Mouse (Mus musculus) liver, adult 2 months (tissue): ENCODE data around the gene Sphk2. TPM values are rescaled to one million over a fixed set of nuclear protein-coding genes. Genes with fewer than 3 reads are reported as not detected.

Experiments used
- DNase-seq: peaks from one replicate; pipeline ENCODE4 v3.0.0-alpha.2; 2011; ENCODE audit warnings: low read depth, low spot score; ENCODE audit errors: extremely low read depth
- H3K27ac ChIP-seq: fragments of 200-500 bp; replicated peaks from 2 replicates; pipeline ENCODE4 v1.5.1; 2012; ENCODE audit warnings: low read depth, mild to moderate bottlenecking, control low read depth, inconsistent platforms, low read length; ENCODE audit not compliant: insufficient read depth
- H3K27me3 ChIP-seq: fragments of 200-500 bp; 2 replicates; pipeline ENCODE4 v1.6.1; 2012; ENCODE audit warnings: mild to moderate bottlenecking, moderate library complexity, low read length, inconsistent platforms; ENCODE audit not compliant: control insufficient read depth, insufficient read depth
- H3K36me3 ChIP-seq: fragments of 200-500 bp; 2 replicates; pipeline ENCODE4 v1.6.1; 2012; ENCODE audit warnings: low read length, inconsistent platforms; ENCODE audit not compliant: control insufficient read depth, insufficient read depth
- H3K4me1 ChIP-seq: fragments of 200-500 bp; 2 replicates; pipeline ENCODE4 v1.6.1; 2011; ENCODE audit warnings: low read length; ENCODE audit not compliant: control insufficient read depth, insufficient read depth
- H3K4me3 ChIP-seq: fragments of 200-500 bp; 2 replicates; pipeline ENCODE4 v1.5.1; 2011; ENCODE audit warnings: low read depth, mild to moderate bottlenecking, control low read depth, low read length, moderate library complexity; ENCODE audit not compliant: insufficient read depth
- H3K79me2 ChIP-seq: fragments of 200-500 bp; 2 replicates; pipeline ENCODE4 v1.6.1; 2012; ENCODE audit warnings: inconsistent platforms, mild to moderate bottlenecking, low read length, moderate library complexity; ENCODE audit not compliant: control insufficient read depth, insufficient read depth
- H3K9ac ChIP-seq: fragments of 200-500 bp; 2 replicates; pipeline ENCODE4 v1.6.1; 2012; ENCODE audit warnings: low read depth, mild to moderate bottlenecking, control low read depth, inconsistent platforms, low read length
- CTCF ChIP-seq: fragments of 200-500 bp; IDR thresholded peaks from 2 replicates; pipeline ENCODE4 v1.5.1; 2011; ENCODE audit warnings: low read depth, low read length, control low read depth
- POLR2A ChIP-seq: fragments of 200-500 bp; IDR thresholded peaks from 2 replicates; pipeline ENCODE4 v1.6.1; 2011; ENCODE audit warnings: low read length, control low read depth; ENCODE audit not compliant: insufficient read depth; ENCODE audit errors: extremely low read depth
- WGBS: fragments of 180-500 bp; shearing (Covaris S2); methylation state at CpG from one replicate; pipeline ENCODE4 v1.1.7; 2018; 5-methylcytosine and 5-hydroxymethylcytosine counted together
- polyA plus RNA-seq: library from polyadenylated mRNA; depleted of rRNA; stranded (reverse); fragments of >200 nt; gene quantifications from 2 replicates; pipeline ENCODE4 v1.2.3, GENCODE M21; 2012
- total RNA-seq: library from RNA; depleted of rRNA; stranded (reverse); fragments of >200 nt; gene quantifications from 2 replicates; pipeline ENCODE4 v1.2.3, GENCODE M21; 2014

Sphk2 gene
- total and polyA plus RNA-seq, 2 experiments: 13.4 to 80.1 TPM

GRCm38 (mm10) chr7:45755703-45756102, 37.9 kb upstream of the Sphk2 start:
- TF ChIP-seq POLR2A (no peak), CTCF (no peak)
- no peak for DNase-seq

GRCm38 (mm10) chr7:45750162-45750561, 32.4 kb upstream of the Sphk2 start:
- Histone ChIP-seq H3K4me1 (no peaks in the 10 kb centered on the region), H3K27me3 (no peaks in the 10 kb centered on the region; the same call in none of the 2 replicates), H3K79me2 (no peaks in the 10 kb centered on the region), H3K36me3 (no peaks in the 10 kb centered on the region), H3K27ac (no peak overlapping the region), H3K4me3 (no peak overlapping the region), H3K9ac (no peak overlapping the region)
- peak; percentile 12 for DNase-seq
- whole genome bisulfite sequencing: 46% methylated on average over 9 of the region's 9 CpGs
- TF ChIP-seq CTCF: no peak
- no peak for TF ChIP-seq POLR2A

More at GRCm38 (mm10) chr7:45755703-45756102, 37.9 kb upstream of the Sphk2 start:
- Histone ChIP-seq H3K4me1 (no peaks in the 10 kb centered on the region), H3K4me3 (no peak overlapping the region), H3K36me3 (no peaks in the 10 kb centered on the region), H3K9ac (no peak overlapping the region), H3K27me3 (no peaks in the 10 kb centered on the region), H3K27ac (no peak overlapping the region), H3K79me2 (no peaks in the 10 kb centered on the region)
- 71% methylated on average over 6 of the region's 6 CpGs for WGBS

- no peak overlapping the region for H3K4me3 ChIP-seq
- no peak overlapping the region for H3K9ac ChIP-seq
- H3K4me1 ChIP-seq: no peaks in the 10 kb centered on the region
- H3K36me3 ChIP-seq: no peaks in the 10 kb centered on the region
- no peaks in the 10 kb centered on the region for H3K79me2 ChIP-seq
- 46% methylated on average over 10 of the region's 10 CpGs for WGBS
- H3K27ac ChIP-seq: no peak overlapping the region
- no peak for TF ChIP-seq POLR2A
- TF ChIP-seq CTCF: no peak
- no peak for DNase-seq
- no peaks in the 10 kb centered on the region; the same call in none of the 2 replicates for H3K27me3 ChIP-seq
Observed at GRCm38 (mm10) chr7:45749401-45749800, 31.6 kb upstream of the Sphk2 start.

GRCm38 (mm10) chr7:45748110-45748509, 30.3 kb upstream of the Sphk2 start:
- Histone ChIP-seq H3K79me2 (no peaks in the 10 kb centered on the region), H3K4me1 (no peaks in the 10 kb centered on the region), H3K36me3 (no peaks in the 10 kb centered on the region), H3K27ac (no peak overlapping the region), H3K27me3 (no peaks in the 10 kb centered on the region; the same call in none of the 2 replicates), H3K9ac (no peak overlapping the region), H3K4me3 (no peak overlapping the region)
- WGBS: 70% methylated on average over 7 of the region's 7 CpGs
- DNase-seq: no peak
- no peak for TF ChIP-seq POLR2A
- TF ChIP-seq CTCF: no peak

GRCm38 (mm10) chr7:45747450-45747849, 29.6 kb upstream of the Sphk2 start:
- Histone ChIP-seq H3K79me2 (no peaks in the 10 kb centered on the region), H3K9ac (no peak overlapping the region), H3K27ac (no peak overlapping the region)

GRCm38 (mm10) chr7:45746518-45746917, 28.7 kb upstream of the Sphk2 start:
- TF ChIP-seq POLR2A (no peak), CTCF (peak; percentile 57; the same call in 1 of the 2 replicates)
- WGBS: 73% methylated on average over 6 of the region's 6 CpGs
- H3K27me3 ChIP-seq: no peaks in the 10 kb centered on the region; the same call in none of the 2 replicates
- no peak overlapping the region for H3K27ac ChIP-seq
- H3K4me3 ChIP-seq: no peak overlapping the region
- H3K4me1 ChIP-seq: no peaks in the 10 kb centered on the region
- no peaks in the 10 kb centered on the region for H3K36me3 ChIP-seq
- H3K79me2 ChIP-seq: no peaks in the 10 kb centered on the region
- no peak for DNase-seq
- no peak overlapping the region for H3K9ac ChIP-seq

More at GRCm38 (mm10) chr7:45747450-45747849, 29.6 kb upstream of the Sphk2 start:
- WGBS: 90% methylated on average over 5 of the region's 5 CpGs
- Histone ChIP-seq H3K36me3 (no peaks in the 10 kb centered on the region), H3K27me3 (no peaks in the 10 kb centered on the region; the same call in none of the 2 replicates), H3K4me1 (no peaks in the 10 kb centered on the region), H3K4me3 (no peak overlapping the region)
- no peak for DNase-seq
- TF ChIP-seq CTCF (no peak), POLR2A (no peak)
